Mouse (Mus musculus): Measurements from ENCODE around the gene Tmem132d. TPM values are rescaled to one million over a fixed set of nuclear protein-coding genes. Genes with fewer than 3 reads are reported as not detected.

The Tmem132d gene
- 0.02 TPM in 1 of 2 replicates, not detected in the other for polyA plus RNA-seq (2015; fragmentation: Nextera tagmentation; extraction: Ambion mirVana)

DNA sequence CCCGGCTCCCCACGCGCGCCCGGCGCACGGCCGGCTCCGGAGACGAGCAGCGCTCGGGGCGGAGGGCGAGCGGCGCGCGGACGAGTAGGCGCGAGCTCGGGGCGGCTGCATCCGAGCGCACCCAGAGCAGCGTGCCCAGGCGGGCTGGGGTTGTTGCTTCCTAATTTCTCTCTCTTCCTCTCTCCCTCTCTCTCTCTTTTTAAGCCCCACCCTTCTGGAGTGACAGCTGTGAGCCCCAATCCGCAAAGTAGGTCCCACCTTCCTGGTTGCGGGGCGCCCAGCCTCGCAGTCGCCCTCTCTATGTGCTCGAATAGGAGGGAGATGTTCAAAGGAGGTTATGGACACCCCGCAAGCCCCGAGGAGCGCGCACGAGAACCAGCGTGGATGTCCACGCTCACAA, at the start of gene Tmem132d:
Gene Tmem132d, minus strand, starts transcription at position 162 of the 400 bp plus-strand sequence.
- Histone ChIP-seq H3K9me3 (replicated peaks) (no peaks in the 10 kb centered on the region), H3K27me3 (peaks cover 32% of the 10 kb centered on the region), H3K4me3 (replicated peaks) (no peak within 1 kb of the TSS), H3K4me2 (no peak within 1 kb of the TSS), H3K9ac (no peak within 1 kb of the TSS), H3K36me3 (no peaks in the 10 kb centered on the region), H3K4me1 (replicated peaks) (no peaks in the 10 kb centered on the region), H3K27ac (no peak within 1 kb of the TSS)
- ATAC-seq (ENCODE audit: low read depth) (no peak), DNase-seq (no peak)
- WGBS (ENCODE audit: insufficient replicate concordance) = 3% methylated on average over 40 of the region's 40 CpGs

- 55% methylated on average over 6 of the region's 6 CpGs for WGBS (ENCODE audit: insufficient replicate concordance)
- Histone ChIP-seq H3K4me3 (replicated peaks) (no peak overlapping the region), H3K9me3 (replicated peaks) (peaks cover 3% of the 10 kb centered on the region; the same call in 1 of the 2 replicates), H3K9ac (no peak overlapping the region), H3K4me2 (no peak overlapping the region), H3K27me3 (peaks cover 15% of the 10 kb centered on the region; the same call in 1 of the 2 replicates), H3K36me3 (no peaks in the 10 kb centered on the region), H3K4me1 (replicated peaks) (no peaks in the 10 kb centered on the region), H3K27ac (no peak overlapping the region)
- DNase-seq (no peak), ATAC-seq (ENCODE audit: low read depth) (no peak)
Observed at GRCm38 (mm10) chr5:128480816-128481215, 47.9 kb upstream of the Tmem132d start.

DNA sequence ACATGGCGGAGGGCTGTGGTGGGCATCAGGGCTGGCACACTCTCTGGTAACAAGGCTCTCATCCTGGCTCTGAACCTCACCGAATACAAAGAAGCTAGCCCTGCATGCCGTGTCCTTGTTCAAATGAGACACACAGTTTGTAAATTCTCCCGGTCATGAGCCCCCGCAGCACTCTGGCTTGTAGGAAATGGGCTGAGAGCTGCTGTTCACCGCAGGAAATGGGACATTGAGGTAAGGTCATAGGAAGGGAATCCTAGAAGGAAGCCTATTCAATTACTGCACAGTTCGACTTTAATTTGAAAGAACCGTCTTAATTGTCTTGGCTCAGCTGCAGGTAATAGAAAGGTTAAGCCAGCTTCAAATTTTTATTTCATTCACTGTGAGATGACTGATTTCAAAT, 42.5 kb upstream of the Tmem132d start:
- Histone ChIP-seq H3K9ac (no peak overlapping the region), H3K27ac (no peak overlapping the region), H3K36me3 (no peaks in the 10 kb centered on the region), H3K4me1 (replicated peaks) (no peaks in the 10 kb centered on the region), H3K9me3 (replicated peaks) (no peaks in the 10 kb centered on the region; the same call in 1 of the 2 replicates), H3K4me2 (no peak overlapping the region), H3K27me3 (no peaks in the 10 kb centered on the region), H3K4me3 (replicated peaks) (no peak overlapping the region)
- DNase-seq = no peak
- ATAC-seq (ENCODE audit: low read depth) = no peak
- 62% methylated on average over 8 of the region's 8 CpGs for WGBS (ENCODE audit: insufficient replicate concordance)

GRCm38 (mm10) chr5:128469812-128470211, 36.9 kb upstream of the Tmem132d start:
- no peak for DNase-seq
- Histone ChIP-seq H3K4me1 (replicated peaks) (no peaks in the 10 kb centered on the region), H3K9ac (no peak overlapping the region), H3K27me3 (no peaks in the 10 kb centered on the region), H3K4me3 (replicated peaks) (no peak overlapping the region), H3K4me2 (no peak overlapping the region), H3K36me3 (no peaks in the 10 kb centered on the region), H3K27ac (no peak overlapping the region), H3K9me3 (replicated peaks) (no peaks in the 10 kb centered on the region)
- WGBS (ENCODE audit: insufficient replicate concordance) = 73% methylated on average over 14 of the region's 14 CpGs
- ATAC-seq (ENCODE audit: low read depth) = no peak

DNA sequence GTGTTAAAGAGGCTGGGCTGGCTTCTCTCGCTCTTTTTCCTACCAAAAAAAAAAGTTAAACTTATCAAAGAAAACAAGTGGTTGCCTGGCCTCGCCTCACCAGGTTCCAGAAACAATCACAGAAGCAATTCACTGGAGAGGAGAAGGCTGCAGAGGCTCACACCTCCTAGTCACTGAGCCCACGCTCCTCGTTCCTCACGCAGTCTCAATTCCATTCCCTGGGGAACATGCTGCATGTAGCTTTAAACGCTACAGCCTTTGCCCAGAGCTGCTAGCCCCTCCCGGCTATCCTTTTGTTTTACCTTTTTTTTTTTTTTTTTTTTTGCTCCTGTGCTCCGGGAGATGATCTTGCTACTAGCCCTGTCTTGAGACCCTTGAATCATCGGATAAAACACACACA, 31.6 kb upstream of the Tmem132d start:
- H3K9me3 ChIP-seq (replicated peaks) = no peaks in the 10 kb centered on the region
- ATAC-seq (ENCODE audit: low read depth) = no peak
- WGBS (ENCODE audit: insufficient replicate concordance) = 18% methylated on average over 9 of the region's 9 CpGs

DNA sequence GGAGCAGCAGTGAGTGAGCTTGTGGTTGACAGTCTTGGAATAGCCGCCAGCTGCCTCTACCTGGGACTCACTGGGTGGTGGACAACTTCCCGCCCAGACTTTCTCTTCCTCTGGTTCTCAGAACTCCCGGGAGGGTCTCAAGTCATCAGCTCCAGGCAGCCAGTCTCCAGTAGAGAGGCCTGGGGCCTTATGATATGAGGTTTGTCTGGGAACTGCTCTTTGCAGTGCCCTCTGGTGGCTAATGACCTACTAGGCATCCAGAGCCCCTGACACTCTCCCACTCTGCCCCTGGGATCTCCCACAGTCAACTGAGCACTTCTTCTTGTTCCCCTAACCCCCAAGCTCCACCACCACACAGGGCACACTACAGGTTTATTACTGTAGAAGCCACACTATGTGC, 27.7 kb upstream of the Tmem132d start:
- Histone ChIP-seq H3K4me3 (replicated peaks) (no peak overlapping the region), H3K9ac (no peak overlapping the region), H3K9me3 (replicated peaks) (no peaks in the 10 kb centered on the region; the same call in 1 of the 2 replicates), H3K27me3 (no peaks in the 10 kb centered on the region), H3K4me1 (replicated peaks) (no peaks in the 10 kb centered on the region), H3K36me3 (no peaks in the 10 kb centered on the region), H3K4me2 (no peak overlapping the region), H3K27ac (no peak overlapping the region)
- ATAC-seq (ENCODE audit: low read depth) = no peak
- WGBS (ENCODE audit: insufficient replicate concordance) = 27% methylated on average over 3 of the region's 3 CpGs
- no peak for DNase-seq

More for the DNA sequence above, 31.6 kb upstream of the Tmem132d start:
- Histone ChIP-seq H3K4me3 (replicated peaks) (no peak overlapping the region), H3K36me3 (no peaks in the 10 kb centered on the region), H3K9ac (no peak overlapping the region), H3K27ac (no peak overlapping the region), H3K4me2 (no peak overlapping the region), H3K27me3 (no peaks in the 10 kb centered on the region), H3K4me1 (replicated peaks) (no peaks in the 10 kb centered on the region)
- no peak for DNase-seq

- DNase-seq (no peak), ATAC-seq (ENCODE audit: low read depth) (no peak)
- Histone ChIP-seq H3K4me3 (replicated peaks) (no peak overlapping the region), H3K36me3 (no peaks in the 10 kb centered on the region), H3K9ac (no peak overlapping the region), H3K4me2 (no peak overlapping the region), H3K27ac (no peak overlapping the region), H3K4me1 (replicated peaks) (no peaks in the 10 kb centered on the region), H3K9me3 (replicated peaks) (no peaks in the 10 kb centered on the region; the same call in 1 of the 2 replicates), H3K27me3 (no peaks in the 10 kb centered on the region)
- WGBS (ENCODE audit: insufficient replicate concordance) = 56% methylated on average over 12 of the region's 12 CpGs
Observed at GRCm38 (mm10) chr5:128455732-128456131, 22.9 kb upstream of the Tmem132d start.

- H3K4me2 ChIP-seq = no peak overlapping the region
- H3K4me3 ChIP-seq (replicated peaks) = no peak overlapping the region
- no peaks in the 10 kb centered on the region for H3K36me3 ChIP-seq
- no peaks in the 10 kb centered on the region; the same call in 1 of the 2 replicates for H3K9me3 ChIP-seq (replicated peaks)
- 38% methylated on average over 6 of the region's 6 CpGs for WGBS (ENCODE audit: insufficient replicate concordance)
- no peak overlapping the region for H3K9ac ChIP-seq
- H3K27me3 ChIP-seq = no peaks in the 10 kb centered on the region
- H3K27ac ChIP-seq = no peak overlapping the region
- ATAC-seq (ENCODE audit: low read depth) = no peak
- H3K4me1 ChIP-seq (replicated peaks) = no peaks in the 10 kb centered on the region
- no peak for DNase-seq
Observed at GRCm38 (mm10) chr5:128452196-128452595, 19.3 kb upstream of the Tmem132d start.

GRCm38 (mm10) chr5:128450808-128451207, 17.9 kb upstream of the Tmem132d start:
- WGBS (ENCODE audit: insufficient replicate concordance) = 54% methylated on average over 3 of the region's 3 CpGs
- H3K4me3 ChIP-seq (replicated peaks) = no peak overlapping the region
- no peaks in the 10 kb centered on the region; the same call in 1 of the 2 replicates for H3K9me3 ChIP-seq (replicated peaks)
- no peaks in the 10 kb centered on the region for H3K27me3 ChIP-seq
- H3K4me1 ChIP-seq (replicated peaks) = no peaks in the 10 kb centered on the region
- DNase-seq (no peak), ATAC-seq (ENCODE audit: low read depth) (no peak)
- H3K4me2 ChIP-seq = no peak overlapping the region
- H3K27ac ChIP-seq = no peak overlapping the region
- no peaks in the 10 kb centered on the region for H3K36me3 ChIP-seq
- H3K9ac ChIP-seq = no peak overlapping the region

DNA sequence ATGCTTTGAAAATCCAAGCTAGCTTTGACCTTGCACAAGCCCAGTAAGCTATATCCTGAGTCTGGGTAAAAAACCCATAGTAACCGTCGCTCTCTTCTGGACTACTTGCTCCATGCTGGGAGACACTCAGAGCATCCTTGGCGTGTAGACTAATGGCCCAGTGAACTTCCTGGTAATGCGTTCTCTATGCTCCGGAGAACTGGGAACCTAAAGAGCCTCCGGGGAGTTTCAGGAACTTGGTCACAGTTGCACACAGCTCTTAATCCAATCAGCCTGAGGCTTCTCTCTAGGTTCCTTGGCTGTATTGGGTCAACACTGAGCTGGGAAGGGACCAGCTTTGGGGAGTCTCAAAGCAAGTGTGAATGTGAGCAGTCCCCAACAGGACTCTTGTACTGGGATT, 12.0 kb upstream of the Tmem132d start:
- Histone ChIP-seq H3K27me3 (peaks cover 22% of the 10 kb centered on the region), H3K9me3 (replicated peaks) (no peaks in the 10 kb centered on the region)

GRCm38 (mm10) chr5:128443848-128444247, 11.0 kb upstream of the Tmem132d start:
- Histone ChIP-seq H3K27me3 (peaks cover 22% of the 10 kb centered on the region), H3K9me3 (replicated peaks) (no peaks in the 10 kb centered on the region), H3K27ac (no peak overlapping the region), H3K4me3 (replicated peaks) (no peak overlapping the region), H3K9ac (no peak overlapping the region), H3K36me3 (no peaks in the 10 kb centered on the region), H3K4me1 (replicated peaks) (no peaks in the 10 kb centered on the region), H3K4me2 (no peak overlapping the region)
- WGBS (ENCODE audit: insufficient replicate concordance) = 26% methylated on average over 4 of the region's 4 CpGs
- DNase-seq (no peak), ATAC-seq (ENCODE audit: low read depth) (no peak)

More for the DNA sequence above, 12.0 kb upstream of the Tmem132d start:
- no peaks in the 10 kb centered on the region for H3K36me3 ChIP-seq
- H3K4me1 ChIP-seq (replicated peaks) = no peaks in the 10 kb centered on the region
- no peak overlapping the region for H3K9ac ChIP-seq
- DNase-seq (no peak), ATAC-seq (ENCODE audit: low read depth) (no peak)
- no peak overlapping the region for H3K27ac ChIP-seq
- H3K4me2 ChIP-seq = no peak overlapping the region
- no peak overlapping the region for H3K4me3 ChIP-seq (replicated peaks)
- WGBS (ENCODE audit: insufficient replicate concordance) = 13% methylated on average over 6 of the region's 6 CpGs

GRCm38 (mm10) chr5:128441121-128441520, 8.2 kb upstream of the Tmem132d start:
- no peaks in the 10 kb centered on the region for H3K36me3 ChIP-seq
- WGBS (ENCODE audit: insufficient replicate concordance) = 25% methylated on average over 5 of the region's 5 CpGs
- H3K9ac ChIP-seq = no peak overlapping the region
- H3K27me3 ChIP-seq = peaks cover 22% of the 10 kb centered on the region
- H3K9me3 ChIP-seq (replicated peaks) = no peaks in the 10 kb centered on the region
- no peak overlapping the region for H3K4me2 ChIP-seq
- H3K4me1 ChIP-seq (replicated peaks) = no peaks in the 10 kb centered on the region
- DNase-seq (no peak), ATAC-seq (ENCODE audit: low read depth) (no peak)
- H3K27ac ChIP-seq = no peak overlapping the region
- H3K4me3 ChIP-seq (replicated peaks) = no peak overlapping the region
